Mouse (Mus musculus): ENCODE results near the gene Col15a1.

DNA sequence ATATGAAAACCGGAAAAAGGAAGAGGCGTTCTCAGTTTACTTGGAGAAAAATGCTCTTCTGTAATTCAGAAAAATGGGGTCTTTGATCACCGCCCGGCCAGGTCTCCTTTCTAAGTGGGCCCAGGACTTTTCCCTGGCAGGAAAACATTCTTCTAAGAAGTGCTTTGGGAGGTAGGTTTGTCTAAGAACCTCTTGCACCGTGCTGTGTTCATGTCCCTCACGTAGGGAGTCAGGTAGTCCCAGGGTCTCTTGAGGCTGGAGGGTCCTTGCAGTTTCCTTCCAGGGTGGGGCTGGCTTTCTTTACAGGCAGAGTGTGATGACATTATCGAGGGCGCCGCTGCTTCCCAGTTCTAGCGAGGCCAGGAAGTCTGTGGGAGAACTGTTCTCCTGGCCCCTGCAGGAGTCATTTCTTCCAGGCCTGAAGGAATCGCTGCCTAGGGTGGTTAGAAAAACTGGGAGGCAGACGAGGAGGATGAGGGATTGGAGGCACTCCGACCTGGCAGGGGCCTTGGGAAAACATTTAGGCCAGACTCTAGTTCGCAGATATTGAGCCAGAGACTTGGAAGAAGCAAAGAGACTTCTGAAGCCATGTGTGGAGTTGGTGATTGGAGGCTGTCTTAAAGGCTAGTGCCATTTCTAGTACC, 25.4 kb downstream of the Col15a1 start:
- no peak for TF ChIP-seq POLR2A (IDR thresholded peaks at IDR 0.05; ENCODE audit: insufficient read length, low read depth)
- no peak for TF ChIP-seq CEBPB (IDR thresholded peaks at IDR 0.05; ENCODE audit: insufficient read depth, poor library complexity, severe bottlenecking)
- TF ChIP-seq E2F4 (IDR thresholded peaks at IDR 0.05; ENCODE audit: insufficient read depth), result no peak
- no peak for TF ChIP-seq SRF (IDR thresholded peaks at IDR 0.05; ENCODE audit: control insufficient read depth, insufficient read length, low read depth)
- TF ChIP-seq MYOD1 (IDR thresholded peaks at IDR 0.05; ENCODE audit: control insufficient read depth in 1 of 3, insufficient read length in 2 of 3, low read depth in 2 of 3), result no peak
- TF ChIP-seq TCF12 (IDR thresholded peaks at IDR 0.05; ENCODE audit: insufficient read depth, poor library complexity, severe bottlenecking), result no peak
- no peak for TF ChIP-seq MAX (IDR thresholded peaks at IDR 0.05; ENCODE audit: low read depth)

All from myocyte (in vitro differentiated cells).